ENCODE assay signal across 25 mouse cellular contexts in genomic region chr4:110093040-110093820, GRCm38 (mm10).
"Had no signal": no experiment of that assay in that cellular context is flagged by ENCODE, and none has a peak within 500 bp of the region (broad histone marks: within the 10 kb centered on the region; RNA-seq: fewer than 3 reads in every experiment).

No protein-coding gene starts in this region.

- H3K9ac ChIP-seq: heart, embryonic 13.5 days; heart, embryonic 15.5 days; hindbrain, embryonic 13.5 days; intestine, embryonic 15.5 days; limb, embryonic 12.5 days; liver, embryonic 13.5 days had no signal

- H3K36me3 ChIP-seq: heart, embryonic 13.5 days; heart, embryonic 15.5 days; hindbrain, embryonic 13.5 days; intestine, embryonic 15.5 days; limb, embryonic 10.5 days; limb, embryonic 12.5 days; liver, embryonic 13.5 days had no signal

- H3K9me3 ChIP-seq: heart, embryonic 13.5 days; heart, embryonic 15.5 days; hindbrain, embryonic 13.5 days; intestine, embryonic 15.5 days; limb, embryonic 10.5 days; limb, embryonic 12.5 days; liver, embryonic 13.5 days had no signal

- H3K4me2 ChIP-seq: heart, embryonic 11.5 days; heart, embryonic 13.5 days; heart, embryonic 15.5 days; hindbrain, embryonic 13.5 days; intestine, embryonic 15.5 days; limb, embryonic 12.5 days; liver, embryonic 11.5 days; liver, embryonic 13.5 days had no signal

- H3K4me3 ChIP-seq: gastrocnemius, adult 2 months; heart, adult 2 months; heart, embryonic 13.5 days; heart, embryonic 15.5 days; hindbrain, embryonic 13.5 days; intestine, embryonic 15.5 days; layer of hippocampus, adult 2 months; left cerebral cortex, adult 2 months; limb, embryonic 10.5 days; limb, embryonic 12.5 days; liver, embryonic 13.5 days had no signal

- H3K27me3 ChIP-seq: heart, embryonic 13.5 days; heart, embryonic 15.5 days; hindbrain, embryonic 13.5 days; intestine, embryonic 15.5 days; limb, embryonic 12.5 days; liver, embryonic 13.5 days had no signal

- ATAC-seq: hindbrain, embryonic 16.5 days; inflammation-experienced regulatory T-cells, adult 6 months; intestine, embryonic 15.5 days; intestine, postnatal 0 days had no signal

- H3K27ac ChIP-seq: gastrocnemius, adult 2 months; heart, adult 2 months; heart, embryonic 13.5 days; heart, embryonic 15.5 days; hindbrain, embryonic 13.5 days; intestine, embryonic 15.5 days; layer of hippocampus, adult 2 months; left cerebral cortex, adult 2 months; limb, embryonic 10.5 days; limb, embryonic 12.5 days; liver, embryonic 13.5 days had no signal

- DNase-seq: gastrocnemius, adult 2 months; gastrocnemius, postnatal 10 days; gastrocnemius, postnatal 25 days; heart, adult 2 months; heart, postnatal 14 days; heart, postnatal 4 days; kidney, adult 18-20 months; kidney, postnatal 10 days; kidney, postnatal 25 days; kidney, postnatal 4 days; liver; liver, embryonic 13.5 days had no signal

- H3K4me1 ChIP-seq: heart, embryonic 13.5 days; heart, embryonic 15.5 days; intestine, embryonic 15.5 days; limb, embryonic 12.5 days; liver, embryonic 13.5 days had no signal
